Mouse (Mus musculus) CH12.LX (cell line): ENCODE measurements around the gene Zbtb17. TPM values are rescaled to one million over a fixed set of nuclear protein-coding genes. Genes with fewer than 3 reads are reported as not detected.

ENCODE experiments used
- DNase-seq: peaks from one replicate; pipeline ENCODE4 v3.0.0-alpha.2; 2013; ENCODE audit errors: extremely low read depth
- H3K27ac ChIP-seq: 2 replicates; pipeline ENCODE4 v1.5.1; 2012; ENCODE audit warnings: low read depth, mild to moderate bottlenecking, control low read depth, moderate library complexity; ENCODE audit not compliant: insufficient read depth
- H3K27me3 ChIP-seq: replicated peaks from 2 replicates; pipeline ENCODE3; 2012; ENCODE audit warnings: inconsistent platforms
- H3K36me3 ChIP-seq, 2 experiments: replicated peaks in 1 of 2; 2 replicates each; pipeline versions ENCODE3 to v1.6.1; 2012; ENCODE audit warnings: inconsistent platforms in 1 of 2, low read length in 1 of 2, mild to moderate bottlenecking in 1 of 2, mixed read lengths in 1 of 2, moderate library complexity in 1 of 2; ENCODE audit not compliant: control insufficient read depth in 1 of 2, insufficient read depth in 1 of 2
- H3K4me1 ChIP-seq, 2 experiments: 2 replicates each; pipeline ENCODE4 v1.6.1; 2012; ENCODE audit warnings: inconsistent platforms in 1 of 2, moderate library complexity in 1 of 2; ENCODE audit not compliant: insufficient read depth in 2 of 2, control insufficient read depth in 1 of 2
- H3K4me2 ChIP-seq: 2 replicates; pipeline ENCODE4 v1.6.1; 2012; ENCODE audit warnings: low read depth, mild to moderate bottlenecking, control low read depth; ENCODE audit not compliant: poor library complexity, insufficient read depth, severe bottlenecking
- H3K4me3 ChIP-seq, 3 experiments: fragments of 150-350 bp in 1 of 3; sonication (generic) in 1 of 3; replicated peaks in 1 of 3; 2 replicates each; pipeline versions ENCODE3 to v1.5.1; 2011 to 2012; ENCODE audit warnings: low read depth in 2 of 3, low read length in 2 of 3, mild to moderate bottlenecking in 2 of 3, moderate library complexity in 2 of 3, control low read depth in 1 of 3, improper control_type of control experiment in 1 of 3, inconsistent platforms in 1 of 3, mixed read lengths in 1 of 3; ENCODE audit not compliant: poor library complexity in 1 of 3
- H3K79me2 ChIP-seq: replicated peaks from 2 replicates; pipeline ENCODE4 v1.6.1; 2012; ENCODE audit warnings: mild to moderate bottlenecking, moderate library complexity; ENCODE audit not compliant: control insufficient read depth, poor library complexity, insufficient read depth, severe bottlenecking; ENCODE audit errors: extremely low read depth
- H3K9ac ChIP-seq: 2 replicates; pipeline ENCODE4 v1.6.1; 2012; ENCODE audit warnings: low read depth, mild to moderate bottlenecking, control low read depth, moderate library complexity; ENCODE audit not compliant: insufficient read depth
- H3K9me3 ChIP-seq: replicated peaks from 2 replicates; pipeline ENCODE3; 2012; ENCODE audit warnings: low read length, inconsistent platforms, mixed read lengths
- CTCF ChIP-seq, 2 experiments: IDR thresholded peaks in 1 of 2; conservative IDR thresholded peaks in 1 of 2; 2 replicates each; pipeline ENCODE4 v1.5.1; 2011 to 2012; ENCODE audit warnings: low read depth in 2 of 2, low read length in 2 of 2, improper control_type of control experiment in 1 of 2, inconsistent platforms in 1 of 2, mild to moderate bottlenecking in 1 of 2, moderate library complexity in 1 of 2
- EP300 ChIP-seq: IDR thresholded peaks from 2 replicates; pipeline ENCODE4 v1.6.1; 2011; ENCODE audit warnings: low read length, improper control_type of control experiment
- GABPA ChIP-seq: IDR thresholded peaks from 2 replicates; pipeline ENCODE4 v1.6.1; 2012; ENCODE audit warnings: low read depth, low read length, improper control_type of control experiment, inconsistent platforms; ENCODE audit not compliant: insufficient replicate concordance
- IRF4 ChIP-seq: IDR thresholded peaks from 2 replicates; pipeline ENCODE4 v1.6.1; 2014; ENCODE audit warnings: low read depth, mild to moderate bottlenecking, inconsistent platforms, low read length, improper control_type of control experiment
- JUN ChIP-seq: IDR thresholded peaks from 2 replicates; pipeline ENCODE4 v1.6.1; 2011; ENCODE audit warnings: low read depth, mild to moderate bottlenecking, low read length, improper control_type of control experiment, moderate library complexity; ENCODE audit not compliant: insufficient read depth
- KAT2A ChIP-seq: IDR thresholded peaks from 2 replicates; pipeline ENCODE4 v1.6.1; 2012; ENCODE audit warnings: low read length, improper control_type of control experiment, inconsistent platforms; ENCODE audit not compliant: insufficient replicate concordance
- MAFK ChIP-seq: IDR thresholded peaks from 2 replicates; pipeline ENCODE4 v1.6.1; 2011; ENCODE audit warnings: low read length, improper control_type of control experiment; ENCODE audit not compliant: insufficient replicate concordance
- MAX ChIP-seq: IDR thresholded peaks from 2 replicates; pipeline ENCODE4 v1.6.1; 2011; ENCODE audit warnings: low read length, improper control_type of control experiment
- MEF2A ChIP-seq: IDR thresholded peaks from 2 replicates; pipeline ENCODE4 v1.6.1; 2014; ENCODE audit warnings: low read depth, mild to moderate bottlenecking, inconsistent platforms, low read length, improper control_type of control experiment, borderline replicate concordance
- NELFE ChIP-seq: IDR thresholded peaks from 2 replicates; pipeline ENCODE4 v1.6.1; 2011; ENCODE audit warnings: low read depth, low read length, improper control_type of control experiment
- NRF1 ChIP-seq: IDR thresholded peaks from 2 replicates; pipeline ENCODE4 v1.6.1; 2014; ENCODE audit warnings: low read depth, mild to moderate bottlenecking, inconsistent platforms, low read length, improper control_type of control experiment, moderate library complexity
- PAX5 ChIP-seq: IDR thresholded peaks from 2 replicates; pipeline ENCODE4 v1.6.1; 2012; ENCODE audit warnings: low read length, inconsistent platforms, mixed read lengths
- POLR2A ChIP-seq: IDR thresholded peaks from 2 replicates; pipeline ENCODE4 v1.6.1; 2011; ENCODE audit warnings: low read depth, mild to moderate bottlenecking, improper control_type of control experiment, low read length
- RAD21 ChIP-seq: IDR thresholded peaks from 2 replicates; pipeline ENCODE4 v1.6.1; 2011; ENCODE audit warnings: low read depth, mild to moderate bottlenecking, low read length, improper control_type of control experiment, moderate library complexity
- RCOR1 ChIP-seq: conservative IDR thresholded peaks from 2 replicates; pipeline ENCODE4 v1.6.1; 2012; ENCODE audit warnings: low read depth, mild to moderate bottlenecking, inconsistent platforms, low read length, improper control_type of control experiment
- TBP ChIP-seq: conservative IDR thresholded peaks from 2 replicates; pipeline ENCODE4 v1.6.1; 2011; ENCODE audit warnings: low read depth, low read length, improper control_type of control experiment
- ZKSCAN1 ChIP-seq: IDR thresholded peaks from 2 replicates; pipeline ENCODE4 v1.6.1; 2012; ENCODE audit warnings: low read depth, inconsistent platforms, low read length, improper control_type of control experiment, borderline replicate concordance
- ZMIZ1 ChIP-seq: IDR thresholded peaks from 2 replicates; pipeline ENCODE4 v1.6.1; 2012; ENCODE audit warnings: low read depth, mild to moderate bottlenecking, inconsistent platforms, low read length, improper control_type of control experiment
- dilution Hi-C: fragments of 300-500 bp; cut with MboI; formaldehyde crosslinking; loops from 2 replicates; pipeline ENCODE4 v1.14.3; 2020; ENCODE audit warnings: low sequenced_read_pairs; ENCODE audit not compliant: extremely low pct_unique_long_range_greater_than_20kb, extremely low pct_ligation_motif_present
- in situ Hi-C: fragments of 300-500 bp; cut with MboI; formaldehyde crosslinking; loops from 3 replicates; pipeline ENCODE4 v1.14.3; 2019; ENCODE audit warnings: low sequenced_read_pairs, low pct_ligation_motif_present, low pct_unique_long_range_greater_than_20kb, mixed read lengths
- polyA plus RNA-seq: library from polyadenylated mRNA; unstranded; fragments of >175 nt; gene quantifications from 2 replicates; pipeline ENCODE4 v1.2.1, GENCODE M21; 2012; ENCODE audit warnings: low read depth; ENCODE audit not compliant: insufficient read length
- total RNA-seq, 2 experiments: library from RNA; depleted of rRNA; stranded (reverse); fragments of 300-350 nt in 1 of 2; fragments of >200 nt in 1 of 2; gene quantifications; 2 replicates each; pipeline ENCODE4 v1.2.3; 2012 to 2014

Gene Zbtb17
- total and polyA plus RNA-seq, 3 experiments, result 21.4 to 51.2 (median 47.6) TPM

DNA sequence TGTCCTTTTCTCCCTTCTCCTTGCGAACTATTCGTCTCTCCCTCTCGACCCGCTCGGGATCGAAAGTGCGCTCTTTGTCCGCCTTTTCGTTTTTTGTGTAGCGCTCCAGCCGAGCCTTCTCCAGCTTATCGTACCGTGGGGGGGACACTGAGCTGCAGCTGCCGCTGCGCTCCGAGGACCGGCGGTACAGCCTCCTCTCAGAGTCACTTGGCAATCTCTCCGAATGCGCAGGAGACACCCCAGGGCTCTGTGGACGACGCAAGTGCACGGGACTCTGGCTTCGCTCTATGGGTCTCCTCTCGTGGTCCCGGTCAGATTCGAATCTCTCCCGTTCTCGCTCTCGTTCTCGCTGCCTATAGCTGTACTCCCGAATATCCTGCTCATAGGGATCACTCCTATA lies 34.3 kb downstream of the Zbtb17 start:
- Histone ChIP-seq H3K36me3 (peaks cover 87 to 95% of the 10 kb centered on the region in 2 experiments), H3K4me2 (no peak overlapping the region), H3K4me1 (peaks cover 0 to 13% of the 10 kb centered on the region in 2 experiments; a peak in 2 of 4 replicates), H3K9me3 (peaks cover 60% of the 10 kb centered on the region), H3K79me2 (no peaks in the 10 kb centered on the region), H3K4me3 (no peak overlapping the region), H3K27ac (no peak overlapping the region), H3K27me3 (no peaks in the 10 kb centered on the region), H3K9ac (no peak overlapping the region)
- in situ Hi-C loops, result no loop called here
- DNase-seq, result no peak
- TF ChIP-seq NRF1 (no peak), KAT2A (no peak)
- dilution Hi-C loops, result no loop called here

DNA sequence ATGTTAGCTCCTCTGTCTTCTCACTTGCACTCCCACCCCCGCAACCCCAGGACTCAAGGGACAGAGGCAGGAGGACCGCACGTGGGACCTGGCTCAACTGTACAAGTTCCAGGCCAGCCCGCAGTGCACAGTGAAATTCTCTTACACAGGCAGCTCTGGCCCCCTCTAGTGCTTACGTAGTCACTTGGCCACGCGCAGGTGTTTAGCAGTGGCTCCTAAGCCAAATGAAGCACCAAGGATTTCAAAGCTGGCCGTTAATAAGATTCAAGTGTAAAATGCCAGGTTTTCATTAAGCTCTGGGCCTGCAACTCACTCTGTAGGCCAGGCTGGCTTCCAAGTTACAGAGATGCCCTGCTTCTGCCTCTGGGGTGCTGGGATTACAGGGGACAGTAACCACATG lies 35.0 kb downstream of the Zbtb17 start:
- Histone ChIP-seq H3K79me2 (no peaks in the 10 kb centered on the region), H3K27me3 (no peaks in the 10 kb centered on the region), H3K27ac (no peak overlapping the region), H3K9me3 (peaks cover 53% of the 10 kb centered on the region), H3K4me3 (no peak overlapping the region), H3K36me3 (peaks cover 86 to 93% of the 10 kb centered on the region in 2 experiments), H3K9ac (no peak overlapping the region), H3K4me1 (peaks cover 0 to 13% of the 10 kb centered on the region in 2 experiments; a peak in 2 of 4 replicates), H3K4me2 (no peak overlapping the region)
- dilution Hi-C loops (no loop called here), in situ Hi-C loops (no loop called here)
- no peak for TF ChIP-seq TBP
- TF ChIP-seq RAD21, result no peak
- no peak for DNase-seq

DNA sequence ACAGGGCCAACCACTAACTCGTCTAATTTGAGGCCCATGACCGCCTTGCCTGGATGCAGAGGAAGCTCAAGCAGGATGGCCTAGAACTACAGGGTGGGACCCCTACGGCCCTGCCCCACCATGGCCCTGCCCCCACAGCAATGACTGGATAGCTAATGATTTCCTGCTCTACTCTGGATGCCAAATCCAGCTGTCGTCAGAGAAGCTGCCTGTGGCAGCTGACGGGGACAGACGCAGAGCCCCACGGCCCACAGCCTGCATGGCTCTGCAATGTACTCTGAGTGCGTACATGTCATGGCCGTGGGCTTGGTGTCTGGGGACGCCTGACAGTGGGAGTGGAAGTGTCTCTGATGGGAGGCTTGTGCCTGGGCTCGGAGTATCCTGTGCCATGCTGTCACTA lies 39.6 kb downstream of the Zbtb17 start:
- Histone ChIP-seq H3K36me3 (peaks cover 69 to 86% of the 10 kb centered on the region in 2 experiments), H3K27me3 (no peaks in the 10 kb centered on the region), H3K27ac (no peak overlapping the region), H3K4me1 (no peaks in the 10 kb centered on the region), H3K79me2 (no peaks in the 10 kb centered on the region), H3K4me3 (no peak overlapping the region), H3K4me2 (no peak overlapping the region), H3K9ac (no peak overlapping the region), H3K9me3 (peaks cover 9% of the 10 kb centered on the region)
- dilution Hi-C loops, result no loop called here
- in situ Hi-C loops, result no loop called here
- DNase-seq, result no peak
- no peak for TF ChIP-seq RAD21
- no peak for TF ChIP-seq RCOR1
- no peak for TF ChIP-seq ZKSCAN1
- no peak for TF ChIP-seq MAFK
- no peak for TF ChIP-seq EP300
- no peak for TF ChIP-seq PAX5
- no peak for TF ChIP-seq NELFE
- no peak for TF ChIP-seq JUN
- TF ChIP-seq KAT2A, result no peak
- no peak for TF ChIP-seq MAX
- TF ChIP-seq ZMIZ1, result no peak
- TF ChIP-seq POLR2A, result no peak
- no peak for TF ChIP-seq MEF2A
- no peak for TF ChIP-seq IRF4
- TF ChIP-seq GABPA, result no peak
- no peak for TF ChIP-seq CTCF (conservative IDR thresholded peaks at IDR 0.05 in 1 of 2, IDR thresholded peaks at IDR 0.05 in 1 of 2; ENCODE audit: low read depth in 2 of 2, low read length in 2 of 2)
- TF ChIP-seq NRF1, result no peak
